Mouse (Mus musculus): ENCODE data around the gene Tpsg1. TPM values are rescaled to one million over a fixed set of nuclear protein-coding genes. Genes with fewer than 3 reads are reported as not detected.

Tpsg1 gene
- total RNA-seq (2021): under 1 TPM in 1 of 2 experiments, not detected in 1; 0.30 TPM

GRCm38 (mm10) chr17:25368973-25369372, at the start of gene Tpsg1:
Gene Tpsg1, plus strand, starts transcription at chr17:25369273.
- intact Hi-C loops (cut with DNase I): loop anchor here (10.0 kb wide), 1 partner anchor 424 kb away; no protein-coding TSS in a partner anchor

GRCm38 (mm10) chr17:25320819-25321218, 48.3 kb upstream of the Tpsg1 start:
- no peak for DNase-seq
- intact Hi-C loops (cut with DNase I): no loop called here

More at GRCm38 (mm10) chr17:25368973-25369372, at the start of gene Tpsg1:
- no peak for DNase-seq

GRCm38 (mm10) chr17:25322930-25323329, 46.1 kb upstream of the Tpsg1 start:
- no peak for DNase-seq
- intact Hi-C loops (cut with DNase I): no loop called here

- intact Hi-C loops (cut with DNase I): loop anchor here (10.0 kb wide), 1 partner anchor 362 kb away; no protein-coding TSS in a partner anchor
Measured at GRCm38 (mm10) chr17:25332321-25332720, 36.8 kb upstream of the Tpsg1 start.

GRCm38 (mm10) chr17:25333943-25334342, 35.1 kb upstream of the Tpsg1 start:
- DNase-seq: peak; percentile 21 to 53
- intact Hi-C loops (cut with DNase I): loop anchor here (2.0 to 10.0 kb wide), 2 partner anchors 135 to 361 kb away; no protein-coding TSS in a partner anchor

More at GRCm38 (mm10) chr17:25332321-25332720, 36.8 kb upstream of the Tpsg1 start:
- DNase-seq: no peak

GRCm38 (mm10) chr17:25338218-25338617, 30.9 kb upstream of the Tpsg1 start:
- DNase-seq: no peak
- intact Hi-C loops (cut with DNase I): loop anchor here (10.0 kb wide), 1 partner anchor 357 kb away; no protein-coding TSS in a partner anchor

- intact Hi-C loops (cut with DNase I): no loop called here
Measured at GRCm38 (mm10) chr17:25340003-25340402, 29.1 kb upstream of the Tpsg1 start.

GRCm38 (mm10) chr17:25341490-25341889, 27.6 kb upstream of the Tpsg1 start:
- DNase-seq: no peak
- intact Hi-C loops (cut with DNase I): no loop called here

More at GRCm38 (mm10) chr17:25340003-25340402, 29.1 kb upstream of the Tpsg1 start:
- no peak for DNase-seq

GRCm38 (mm10) chr17:25345462-25345861, 23.6 kb upstream of the Tpsg1 start, which contains the start of gene Tpsab1:
Gene Tpsab1, minus strand, starts transcription at chr17:25345562.
- no peak for DNase-seq
- intact Hi-C loops (cut with DNase I): no loop called here

GRCm38 (mm10) chr17:25361291-25361690, 7.8 kb upstream of the Tpsg1 start:
- intact Hi-C loops (cut with DNase I): loop anchor here (10.0 kb wide), 1 partner anchor 416 kb away; no protein-coding TSS in a partner anchor
- no peak for DNase-seq

- intact Hi-C loops (cut with DNase I): loop anchor here (10.0 kb wide), 1 partner anchor 419 kb away; no protein-coding TSS in a partner anchor
- peak in 1 of 2 experiments; percentile 35 for DNase-seq
Measured at GRCm38 (mm10) chr17:25363726-25364125, 5.3 kb upstream of the Tpsg1 start.

- no peak for DNase-seq
- intact Hi-C loops (cut with DNase I): loop anchor here (10.0 kb wide), 1 partner anchor 421 kb away; no protein-coding TSS in a partner anchor
Measured at GRCm38 (mm10) chr17:25366005-25366404, 3.1 kb upstream of the Tpsg1 start, which contains the start of gene Tpsb2. Gene Tpsb2, plus strand, starts transcription at chr17:25366305.

- intact Hi-C loops (cut with DNase I): no loop called here
- DNase-seq: no peak
Measured at GRCm38 (mm10) chr17:25372491-25372890, 3.4 kb downstream of the Tpsg1 start.

GRCm38 (mm10) chr17:25374011-25374410, 4.9 kb downstream of the Tpsg1 start:
- intact Hi-C loops (cut with DNase I): no loop called here
- no peak for DNase-seq

GRCm38 (mm10) chr17:25394526-25394925, 25.5 kb downstream of the Tpsg1 start:
- intact Hi-C loops (cut with DNase I): no loop called here
- DNase-seq: no peak

- intact Hi-C loops (cut with DNase I): loop anchor here (1.0 to 2.0 kb wide), 2 partner anchors 72 to 301 kb away; no protein-coding TSS in a partner anchor
- peak; percentile 75 to 79 for DNase-seq
Measured at GRCm38 (mm10) chr17:25397804-25398519, 28.9 kb downstream of the Tpsg1 start.

GRCm38 (mm10) chr17:25398520-25398838, 29.4 kb downstream of the Tpsg1 start:
- intact Hi-C loops (cut with DNase I): loop anchor here (1.0 kb wide), 1 partner anchor 72 kb away; no protein-coding TSS in a partner anchor
- no peak for DNase-seq

GRCm38 (mm10) chr17:25400443-25400842, 31.4 kb downstream of the Tpsg1 start:
- intact Hi-C loops (cut with DNase I): no loop called here
- peak; percentile 39 to 51 for DNase-seq

- DNase-seq: no peak
- intact Hi-C loops (cut with DNase I): no loop called here
Measured at GRCm38 (mm10) chr17:25401491-25401890, 32.4 kb downstream of the Tpsg1 start.

GRCm38 (mm10) chr17:25402224-25402623, 33.2 kb downstream of the Tpsg1 start:
- intact Hi-C loops (cut with DNase I): no loop called here
- DNase-seq: no peak

GRCm38 (mm10) chr17:25404190-25404589, 35.1 kb downstream of the Tpsg1 start:
- intact Hi-C loops (cut with DNase I): no loop called here
- DNase-seq: no peak
